Mouse (Mus musculus) regulatory T cell (primary cell): Measurements from ENCODE around the gene Ptpn9.
"Not testable (repeated sequence)": the region's sequence is repeated elsewhere in the genome, so short reads cannot be mapped to it uniquely, and the experiment has no call there.

ENCODE experiments used
- in situ Hi-C: fragments of 300-600 bp; cut with MboI, MseI; formaldehyde crosslinking; loops from one replicate; pipeline ENCODE4 v1.15.1; 2025; ENCODE audit warnings: high pct_unique_total_duplicates

Ptpn9 gene

DNA sequence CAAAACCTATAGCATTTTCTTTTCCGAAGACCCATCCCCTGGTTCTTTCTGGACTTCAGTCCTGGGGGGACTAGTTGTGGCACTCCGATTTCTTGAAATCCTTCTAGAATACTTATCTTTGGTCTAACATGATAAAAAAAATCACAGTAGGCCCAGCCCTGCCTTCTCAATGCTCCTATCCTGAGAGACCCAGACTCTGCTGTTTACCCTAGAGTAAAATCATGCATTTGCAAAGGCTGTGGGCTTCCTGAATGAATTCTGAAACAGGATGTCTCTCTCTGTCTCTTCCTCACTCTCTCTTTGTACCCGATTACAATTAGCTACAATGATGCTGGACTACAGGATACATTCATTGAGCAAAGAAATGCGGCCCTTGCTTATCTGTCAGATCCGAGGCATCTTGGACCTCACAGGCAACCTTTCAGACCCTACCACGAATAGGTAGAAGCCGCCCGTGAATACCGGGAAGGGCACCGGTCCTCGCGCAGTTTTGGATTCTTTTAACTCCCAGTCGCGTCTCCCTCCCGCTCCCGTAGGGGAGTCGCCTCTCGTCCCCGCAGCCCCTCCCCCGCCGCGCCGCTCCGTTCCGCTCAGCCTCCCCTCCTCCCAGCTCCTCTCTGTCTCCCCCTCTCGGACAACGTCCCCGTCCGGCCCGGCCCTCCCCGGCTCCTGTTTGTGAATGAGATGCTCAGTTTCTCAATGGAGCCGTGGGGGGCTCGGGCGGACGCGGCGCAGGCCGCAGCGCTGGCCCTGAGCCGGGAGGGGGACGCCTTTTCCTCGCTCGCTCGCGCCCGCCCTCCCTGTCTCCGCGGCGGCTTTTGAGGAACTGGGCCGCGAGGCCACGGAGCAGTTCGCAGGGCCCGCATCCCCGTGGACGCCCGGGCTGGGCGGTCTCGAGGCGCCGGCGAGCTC, at the start of gene Ptpn9:
Ptpn9 (plus strand) TSS at position 638 of the 912 bp plus-strand sequence.
- in situ Hi-C loops: no loop called here

DNA sequence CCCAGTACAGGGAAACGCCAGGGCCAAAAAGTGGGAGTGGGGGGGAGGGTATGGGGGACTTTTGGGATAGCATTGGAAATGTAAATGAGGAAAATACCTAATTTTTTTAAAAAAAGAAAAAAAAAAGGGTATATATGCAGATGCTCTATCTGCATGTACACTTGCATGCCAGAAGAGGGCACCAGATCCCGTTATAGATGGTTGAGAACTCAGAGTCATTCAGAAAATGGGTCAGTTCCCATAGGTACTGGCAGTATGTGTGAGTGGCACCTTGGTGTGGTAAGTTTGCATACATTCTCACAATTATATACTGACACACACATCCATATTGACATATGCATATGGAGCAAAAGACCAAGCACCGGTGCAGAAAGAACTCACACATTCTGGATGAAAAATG, 47.2 kb upstream of the Ptpn9 start:
- in situ Hi-C loops: loop anchor here (25.0 kb wide), 1 partner anchor 190 kb away; the partner anchor contains the start of genes Man2c1 and Neil1

DNA sequence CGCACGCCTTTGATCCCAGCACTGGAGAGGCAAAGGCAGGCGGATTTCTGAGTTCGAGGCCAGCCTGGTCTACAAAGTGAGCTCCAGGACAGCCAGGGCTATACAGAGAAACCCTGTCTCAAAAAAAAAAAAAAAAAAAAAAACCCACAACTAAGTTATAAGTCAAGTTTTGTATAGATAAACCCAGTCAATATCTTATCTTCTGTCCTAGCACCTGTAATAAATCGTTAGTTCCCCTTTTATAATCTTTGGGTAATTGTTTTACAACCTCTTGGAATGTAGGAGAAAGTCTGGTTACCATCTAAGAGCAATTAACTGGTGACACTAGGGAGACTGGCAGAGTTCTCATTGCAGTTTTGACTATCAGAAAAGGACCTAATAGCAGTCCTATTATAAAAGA, 46.0 kb upstream of the Ptpn9 start:
- in situ Hi-C loops: loop anchor here (25.0 kb wide), 1 partner anchor 189 kb away; the partner anchor contains the start of genes Man2c1 and Neil1

DNA sequence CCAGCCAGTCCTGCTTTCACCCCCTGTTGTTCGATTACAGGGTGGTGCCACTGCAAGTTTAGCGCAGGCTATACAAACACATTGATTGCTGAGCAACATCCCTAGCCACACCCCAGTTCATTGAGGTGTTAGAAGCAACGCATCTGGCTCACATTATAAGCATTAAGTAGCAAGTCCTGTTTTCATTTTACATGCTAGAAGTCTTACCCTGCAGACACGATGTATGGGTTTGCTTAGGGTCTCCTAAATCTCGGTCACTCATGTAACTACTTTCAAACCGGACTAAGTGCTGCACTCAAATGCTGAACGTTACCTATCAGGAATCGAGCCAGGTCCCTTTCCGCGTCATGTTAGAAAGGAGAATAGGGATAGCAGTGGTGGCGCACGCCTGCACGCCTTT, 45.0 kb upstream of the Ptpn9 start:
- in situ Hi-C loops: loop anchor here (25.0 kb wide), 1 partner anchor 188 kb away; the partner anchor contains the start of genes Man2c1 and Neil1

DNA sequence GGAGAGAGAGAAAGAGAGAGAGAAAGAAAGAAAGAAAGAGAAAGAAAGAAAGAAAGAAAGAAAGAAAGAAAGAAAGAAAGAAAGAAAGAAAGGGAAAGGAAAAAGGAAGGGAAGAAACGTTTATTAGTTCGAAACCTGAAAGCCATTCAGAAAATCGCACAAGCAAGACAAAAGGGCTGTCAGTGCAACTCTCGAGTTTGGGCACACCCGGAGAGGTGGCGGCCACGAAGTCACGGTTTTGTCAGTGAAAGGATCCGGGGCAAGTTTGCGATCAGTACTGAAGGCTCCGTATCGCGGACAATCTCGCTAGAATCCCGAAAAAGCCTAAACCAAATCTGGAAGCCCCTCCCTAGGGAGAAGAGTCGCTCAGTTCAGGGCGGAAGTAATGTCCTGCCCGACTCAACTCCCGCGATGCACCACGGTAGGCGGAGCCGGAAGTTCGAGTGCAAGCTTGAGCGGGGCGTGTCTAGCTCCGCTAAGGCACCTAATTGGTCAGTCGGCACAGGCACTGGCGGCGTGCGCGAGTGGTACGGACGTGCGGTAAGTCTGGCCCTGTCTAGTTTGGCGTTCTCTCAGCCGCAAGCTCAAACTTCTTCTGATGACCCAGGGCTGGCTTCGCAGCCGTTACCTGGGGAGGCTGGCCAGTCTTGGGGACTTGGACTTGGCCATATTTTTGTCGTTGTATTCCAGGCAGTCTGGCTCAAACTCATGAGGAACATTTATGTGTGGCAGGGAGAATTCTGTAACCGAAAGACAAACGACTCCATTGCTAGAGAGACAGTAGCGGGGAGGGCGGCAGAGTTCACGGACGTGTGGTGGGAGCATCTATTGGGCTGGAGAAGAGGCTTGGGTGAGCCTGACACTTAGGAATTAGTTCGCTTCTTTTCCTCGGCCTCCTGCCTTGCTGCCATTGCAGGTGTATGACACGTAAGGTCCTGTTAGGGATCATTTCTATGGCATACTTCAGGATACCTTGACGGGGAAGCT, 44.0 kb upstream of the Ptpn9 start, which contains the start of gene Snupn:
Snupn (plus strand) TSS at position 465 of the 987 bp plus-strand sequence.
- in situ Hi-C loops: no loop called here

DNA sequence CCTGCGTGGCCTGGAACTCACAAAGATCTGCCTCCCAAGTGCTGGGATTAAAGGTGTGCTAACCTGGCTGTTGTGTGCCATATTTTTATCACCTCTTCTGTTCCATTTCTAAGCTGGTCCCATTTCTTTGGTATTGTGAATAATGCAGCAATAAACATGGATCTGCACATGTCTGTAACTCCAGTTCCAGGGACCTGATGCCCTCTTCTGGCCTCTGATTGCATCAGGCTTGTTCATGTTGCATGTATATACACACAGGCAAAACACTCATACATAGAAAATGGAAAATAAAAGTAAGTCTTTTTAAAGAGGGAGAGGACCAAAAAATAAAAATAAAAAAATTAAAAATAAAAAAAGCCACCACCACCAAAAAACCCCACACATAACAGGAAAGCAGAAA, 41.2 kb upstream of the Ptpn9 start:
- in situ Hi-C loops: no loop called here

DNA sequence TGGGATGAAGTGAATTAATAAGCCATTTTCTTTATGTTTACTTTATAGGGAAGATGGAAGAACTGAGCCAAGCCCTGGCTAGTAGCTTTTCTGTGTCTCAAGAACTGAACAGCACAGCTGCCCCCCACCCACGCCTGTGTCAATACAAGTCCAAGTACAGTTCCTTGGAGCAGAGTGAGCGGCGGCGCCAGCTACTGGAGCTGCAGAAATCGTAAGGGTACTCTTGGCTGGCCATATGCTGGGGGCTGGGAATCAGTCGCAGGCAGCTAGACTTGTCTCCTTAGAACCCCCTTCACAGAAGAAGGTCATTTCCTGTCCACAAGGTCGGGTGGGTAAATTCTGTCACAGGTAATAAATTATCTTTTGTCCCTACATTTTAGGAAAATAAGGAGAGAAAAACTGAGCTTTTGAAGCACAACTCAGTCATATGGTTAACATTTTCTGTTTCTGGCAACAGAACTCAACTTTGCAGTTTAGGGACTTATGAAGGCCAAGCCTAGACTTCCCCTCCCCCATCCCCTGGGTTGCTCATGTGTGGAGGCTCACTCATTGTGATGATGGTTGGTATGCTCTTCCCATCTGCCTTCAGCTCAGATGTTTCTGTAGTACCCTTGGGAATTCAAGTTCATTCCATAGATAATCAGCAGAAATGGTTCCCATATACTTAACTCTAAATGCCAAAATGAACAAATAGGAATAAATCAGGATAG, 37.6 kb upstream of the Ptpn9 start:
- in situ Hi-C loops: no loop called here

DNA sequence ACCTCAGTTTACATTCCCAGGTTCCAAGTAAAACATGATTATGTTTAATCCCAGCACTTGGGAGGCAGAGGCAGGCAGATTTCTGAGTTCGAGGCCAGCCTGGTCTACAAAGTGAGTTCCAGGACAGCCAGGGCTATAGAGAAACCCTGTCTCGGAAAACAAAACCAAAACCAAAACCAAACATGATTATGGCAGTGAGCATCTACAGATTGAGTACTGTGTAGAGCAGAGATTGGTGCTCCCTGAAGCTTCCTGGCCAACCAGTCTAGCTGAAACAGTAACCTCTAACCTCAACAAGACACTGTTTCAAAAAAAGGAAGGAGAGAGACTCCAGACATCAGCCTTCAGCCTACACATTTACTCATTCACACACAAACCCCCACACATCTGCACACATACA, 36.0 kb upstream of the Ptpn9 start:
- in situ Hi-C loops: no loop called here

DNA sequence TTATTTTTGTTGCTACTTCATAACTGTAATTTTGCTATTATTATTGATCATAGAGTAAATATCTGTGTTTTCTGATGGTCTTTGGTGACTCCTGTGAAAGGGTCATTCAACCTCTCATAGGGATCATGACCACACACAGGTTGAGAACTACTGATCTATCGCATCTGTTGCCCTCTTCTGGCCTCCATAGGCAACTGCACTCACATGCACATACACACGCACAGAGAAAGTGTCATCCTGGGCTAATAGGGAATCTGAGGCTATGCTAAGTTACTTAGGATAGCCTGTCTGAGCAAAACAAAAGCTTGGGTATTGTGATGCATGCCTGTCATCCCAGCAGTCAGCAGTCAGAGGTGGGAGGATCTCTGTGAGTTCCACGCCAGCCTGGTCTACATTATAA, 33.1 kb upstream of the Ptpn9 start:
- in situ Hi-C loops: no loop called here

DNA sequence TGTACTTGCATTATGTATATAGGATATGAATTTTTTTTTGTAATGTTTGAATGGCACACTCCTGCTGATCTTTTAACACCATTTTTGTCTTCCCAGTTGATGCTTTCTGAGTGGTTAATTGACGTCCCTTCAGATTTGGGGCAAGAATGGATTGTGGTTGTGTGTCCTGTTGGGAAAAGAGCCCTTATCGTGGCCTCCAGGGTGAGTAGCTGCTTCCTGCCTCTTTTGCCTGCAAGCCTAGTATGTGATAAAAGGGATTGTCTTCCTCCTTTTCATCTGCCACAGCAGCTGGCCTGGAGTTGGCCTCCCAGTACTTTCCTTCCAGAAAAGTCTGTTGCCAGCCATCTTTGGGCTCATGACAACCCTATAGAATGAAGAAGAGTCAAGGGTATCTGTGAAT, 24.6 kb upstream of the Ptpn9 start:
- in situ Hi-C loops: no loop called here

DNA sequence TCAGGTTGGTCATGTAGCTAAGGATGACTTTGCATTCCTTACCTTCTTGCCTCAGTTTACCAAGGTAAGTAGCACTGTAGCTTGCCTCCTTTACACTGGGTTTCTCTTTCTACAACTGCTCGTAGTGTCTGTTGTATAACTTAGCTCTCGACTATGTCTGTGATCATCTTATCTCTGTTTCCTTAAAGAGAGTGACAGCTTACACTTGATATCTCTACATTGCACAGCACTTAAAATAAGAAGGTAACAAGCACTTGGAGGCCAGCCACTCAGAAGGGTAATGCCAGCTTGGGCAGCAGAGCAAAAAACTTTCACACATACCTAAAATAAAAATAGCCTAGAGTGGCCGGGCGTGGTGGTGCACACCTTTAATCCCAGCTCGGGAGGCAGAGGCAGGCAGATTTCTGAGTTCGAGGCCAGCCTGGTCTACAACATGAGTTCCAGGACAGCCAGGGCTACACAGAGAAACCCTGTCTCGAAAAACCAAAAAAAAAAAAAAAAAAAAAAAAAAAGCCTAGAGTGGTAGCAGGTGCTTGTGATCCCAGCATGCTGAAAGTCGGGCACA, 20.7 kb upstream of the Ptpn9 start:
- in situ Hi-C loops: no loop called here

DNA sequence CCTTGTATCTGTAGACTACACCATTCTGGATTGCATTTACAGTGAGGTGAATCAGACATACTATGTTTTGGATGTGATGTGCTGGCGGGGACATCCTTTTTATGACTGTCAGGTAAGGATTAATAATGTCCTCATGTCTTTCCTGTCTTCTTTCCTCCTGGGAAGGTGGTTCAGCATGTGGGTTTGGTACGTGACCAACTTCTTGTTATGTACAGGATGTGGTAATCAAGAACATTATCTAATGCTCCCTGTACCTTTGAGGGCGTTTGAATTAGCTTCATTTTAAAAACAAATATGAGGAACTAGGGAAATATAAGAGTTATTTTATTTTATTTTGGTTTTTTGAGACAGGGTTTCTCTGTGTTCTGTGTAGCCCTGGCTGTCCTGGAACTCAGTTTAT, 19.5 kb upstream of the Ptpn9 start:
- in situ Hi-C loops: no loop called here

DNA sequence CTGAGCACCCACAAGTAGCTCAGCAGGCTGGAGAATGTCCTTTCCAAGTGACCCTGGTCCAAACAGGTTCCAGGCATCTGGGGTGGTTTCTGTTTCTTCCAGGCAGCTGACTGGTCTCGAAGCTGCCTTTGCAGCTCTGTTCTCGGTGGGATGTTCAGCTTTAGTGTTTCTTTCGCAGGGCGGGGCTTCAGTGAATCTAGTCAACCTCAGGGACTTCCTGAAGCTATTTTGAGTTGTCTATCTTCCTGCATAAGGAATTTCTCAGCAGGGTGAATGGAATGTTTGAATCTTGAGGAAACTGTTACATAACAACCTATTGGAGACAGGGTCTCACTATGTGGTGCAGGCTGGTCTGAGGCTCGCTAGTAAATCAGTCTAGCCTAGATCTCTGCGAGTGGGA, 14.5 kb upstream of the Ptpn9 start:
- in situ Hi-C loops: no loop called here

DNA sequence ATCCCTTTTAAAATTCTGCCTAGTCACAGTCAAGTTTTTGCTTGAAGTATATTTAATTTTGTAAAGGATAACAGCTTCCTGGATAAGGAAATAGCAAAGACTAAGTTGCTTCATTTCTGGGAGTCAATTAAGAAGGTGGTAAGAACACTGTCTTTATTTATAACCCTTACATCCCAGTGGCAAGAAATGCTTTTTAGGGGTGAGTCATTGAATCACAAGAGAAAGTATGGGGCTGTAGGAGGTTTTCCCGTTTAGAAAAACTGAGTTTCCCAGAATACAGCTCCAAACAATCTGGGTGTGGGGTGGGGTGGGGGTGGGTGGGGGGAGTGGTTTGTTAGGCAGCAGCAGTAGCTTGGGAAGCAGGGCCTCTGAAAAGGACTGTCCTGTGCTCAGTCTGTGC, 13.2 kb upstream of the Ptpn9 start:
- in situ Hi-C loops: no loop called here

DNA sequence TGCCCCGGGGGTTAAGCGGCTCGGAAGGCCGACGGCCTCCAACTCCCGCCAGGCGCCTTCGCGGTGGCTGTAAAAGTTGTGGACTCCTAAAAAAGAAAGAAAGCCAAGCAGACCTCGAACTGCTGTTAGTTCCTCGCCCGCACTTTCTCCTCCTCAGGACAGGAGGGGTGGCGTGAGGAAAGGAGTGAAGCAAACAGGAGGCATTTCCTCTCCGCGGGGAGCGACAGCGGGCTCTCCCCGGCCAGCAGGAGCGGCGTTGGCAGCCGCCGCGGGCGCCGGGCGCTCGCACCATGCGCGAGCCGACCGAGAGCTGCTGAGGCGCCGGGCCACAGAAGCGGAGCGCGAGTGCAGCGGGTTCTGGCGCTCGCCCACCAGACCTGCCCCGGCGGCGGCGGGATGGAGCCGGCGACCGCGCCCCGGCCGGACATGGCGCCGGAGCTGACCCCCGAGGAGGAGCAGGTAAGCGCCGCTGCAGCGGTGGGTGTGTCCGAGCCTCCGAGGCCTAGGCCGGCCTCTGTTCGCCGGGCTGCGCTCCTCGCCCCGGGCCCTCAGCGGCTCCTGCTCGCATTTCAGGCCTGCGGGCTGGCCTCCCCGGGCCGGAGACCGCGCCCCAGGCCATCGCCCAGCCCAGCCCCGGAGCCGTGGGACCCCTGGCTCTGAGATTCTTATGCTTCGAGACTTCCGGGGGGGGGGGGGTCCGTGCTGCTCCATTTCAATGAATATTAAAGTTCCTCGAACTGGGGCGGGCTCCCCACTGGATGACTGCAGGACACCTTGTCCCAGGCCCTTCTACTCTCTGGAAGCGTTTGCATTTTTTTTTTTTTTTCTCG, 690 bp downstream of the Ptpn9 start:
- in situ Hi-C loops: no loop called here

DNA sequence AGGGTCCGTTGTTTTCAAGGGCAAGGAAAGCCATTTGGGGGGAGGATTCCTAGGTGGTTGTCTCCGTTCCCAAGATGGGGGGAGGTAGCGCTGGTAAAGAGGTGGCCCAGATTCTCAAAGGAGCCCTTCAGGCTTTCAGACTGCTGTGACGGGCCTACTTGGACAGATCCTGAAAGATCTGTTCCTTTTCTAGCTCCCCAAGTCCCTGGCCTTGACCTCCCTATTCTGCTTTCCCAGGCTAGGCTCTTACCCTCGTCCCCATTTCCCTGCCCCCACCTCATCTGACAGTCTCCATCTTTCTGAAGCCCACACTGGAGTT, 1.3 kb downstream of the Ptpn9 start:
- in situ Hi-C loops: no loop called here

DNA sequence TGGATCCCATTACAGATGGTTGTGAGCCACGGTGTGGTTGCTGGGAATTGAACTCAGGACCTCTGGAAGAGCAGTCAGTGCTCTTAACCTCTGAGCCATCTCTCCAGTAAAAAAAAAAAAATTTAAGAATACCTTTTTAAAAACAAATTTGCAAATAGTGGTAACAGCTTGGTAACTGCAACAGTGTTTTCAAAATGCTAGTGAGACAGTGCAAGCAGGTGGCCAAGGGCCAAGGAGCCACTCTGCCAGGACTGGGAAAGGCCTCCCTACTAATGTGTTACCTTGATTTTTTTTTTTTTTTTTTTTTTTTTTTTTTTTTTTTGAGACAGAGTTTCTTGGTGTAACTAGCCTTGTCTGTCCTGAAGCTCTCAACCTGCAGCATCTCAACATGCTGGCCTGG, 2.5 kb downstream of the Ptpn9 start:
- in situ Hi-C loops: not testable (repeated sequence)

DNA sequence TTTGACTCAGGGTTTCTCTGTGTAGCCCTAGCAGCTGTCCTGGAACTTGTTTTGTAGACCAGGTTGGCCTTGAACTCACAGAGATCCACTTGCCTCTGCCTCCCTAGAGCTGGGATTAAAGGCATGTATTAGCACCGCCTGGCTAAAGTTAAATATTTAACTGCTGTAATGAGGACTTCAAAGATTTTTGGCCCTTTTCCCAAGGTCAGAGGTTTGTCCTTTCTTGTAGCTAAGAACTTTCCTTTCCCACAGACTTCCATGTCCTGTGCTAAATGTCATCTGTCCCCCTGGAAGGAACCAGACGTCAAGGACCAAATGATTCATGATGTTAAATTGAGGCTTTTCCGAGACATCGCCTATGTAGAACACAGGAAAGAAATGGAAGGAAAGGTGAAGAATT, 8.3 kb downstream of the Ptpn9 start:
- in situ Hi-C loops: no loop called here

DNA sequence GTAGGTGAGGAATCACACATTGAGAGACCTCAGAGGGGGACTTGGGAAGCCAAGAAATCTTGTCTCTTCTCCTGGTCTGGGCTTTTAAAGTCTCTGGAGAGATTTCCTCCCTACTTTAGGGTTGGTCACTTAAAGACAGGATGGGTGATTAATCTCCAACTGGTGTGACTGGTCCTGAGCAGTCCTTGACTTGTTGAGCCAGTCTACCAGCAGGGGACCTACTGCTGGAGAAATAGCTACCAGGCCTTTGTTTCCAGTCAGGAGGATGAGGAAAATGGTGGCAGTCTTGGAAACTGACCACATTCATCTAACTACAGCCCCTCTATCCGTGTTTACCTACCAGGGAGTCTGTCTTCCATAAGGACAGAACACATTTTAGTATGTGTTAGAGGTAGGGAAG, 17.7 kb downstream of the Ptpn9 start:
- in situ Hi-C loops: no loop called here

DNA sequence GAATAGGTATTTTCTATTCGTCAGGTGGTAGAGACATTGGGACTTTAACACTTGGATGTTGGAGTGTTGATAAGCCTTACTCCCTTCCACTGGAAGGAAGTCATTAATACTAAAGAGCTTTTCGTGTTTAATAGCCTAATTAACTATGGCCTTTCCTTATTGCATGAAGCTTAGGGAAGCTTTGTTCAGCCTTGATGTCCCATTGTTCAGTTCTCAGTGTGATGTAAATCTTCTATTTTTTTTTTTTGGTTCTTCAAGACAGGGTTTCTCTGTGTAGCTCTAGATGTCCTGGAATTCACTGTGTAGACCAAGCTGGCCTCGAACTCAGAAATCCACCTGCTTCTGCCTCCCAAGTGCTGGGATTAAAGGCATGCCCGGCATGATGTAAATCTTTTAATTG, 18.2 kb downstream of the Ptpn9 start:
- in situ Hi-C loops: no loop called here
